Comparison of ENCODE assay signal across 8 mouse cellular contexts in genomic region chr8:53680846-53681245, GRCm38 (mm10). TPM values are rescaled to one million over a fixed set of nuclear protein-coding genes. Genes with fewer than 3 reads are reported as not detected.
DNase-seq lines count a peak whose midpoint lies in the region; ATAC-seq lines count a peak whose summit lies in the region.

No protein-coding gene starts in this region.

- 28% methylated on average over 12 of the region's 12 CpGs for WGBS in heart, embryonic 11.5 days (ENCODE audit: insufficient replicate concordance)
- 13% methylated on average over 12 of the region's 12 CpGs for WGBS in forebrain, embryonic 15.5 days
- 18% methylated on average over 12 of the region's 12 CpGs for WGBS in hindbrain, embryonic 15.5 days
- 28% methylated on average over 12 of the region's 12 CpGs for WGBS in limb, embryonic 12.5 days
- 20% methylated on average over 12 of the region's 12 CpGs for WGBS in neural tube, embryonic 14.5 days

- H3K9me3 ChIP-seq in heart, embryonic 11.5 days (replicated peaks; ENCODE audit: control insufficient read depth, low read length) = no peaks in the 10 kb centered on the region
- H3K9me3 ChIP-seq in forebrain, embryonic 15.5 days = no peaks in the 10 kb centered on the region
- no peaks in the 10 kb centered on the region for H3K9me3 ChIP-seq in hindbrain, embryonic 15.5 days
- 0 out of 2 replicates have a peak, but pooled peaks cover 3% of the 10 kb centered on the region for H3K9me3 ChIP-seq in limb, embryonic 12.5 days
- no peaks in the 10 kb centered on the region for H3K9me3 ChIP-seq in neural tube, embryonic 14.5 days (ENCODE audit: control insufficient read depth, low read length)

- H3K27me3 ChIP-seq in heart, embryonic 11.5 days (ENCODE audit: control insufficient read depth, insufficient read depth, low read length) = no peaks in the 10 kb centered on the region
- no peaks in the 10 kb centered on the region for H3K27me3 ChIP-seq in forebrain, embryonic 15.5 days
- no peaks in the 10 kb centered on the region for H3K27me3 ChIP-seq in hindbrain, embryonic 15.5 days
- no peaks in the 10 kb centered on the region for H3K27me3 ChIP-seq in limb, embryonic 12.5 days
- H3K27me3 ChIP-seq in neural tube, embryonic 14.5 days (ENCODE audit: control insufficient read depth, insufficient read depth, low read length) = no peaks in the 10 kb centered on the region

- H3K9ac ChIP-seq in heart, embryonic 11.5 days (ENCODE audit: low read depth, low read length) = no peak overlapping the region
- no peak overlapping the region for H3K9ac ChIP-seq in forebrain, embryonic 15.5 days (replicated peaks)
- H3K9ac ChIP-seq in hindbrain, embryonic 15.5 days = no peak overlapping the region
- no peak overlapping the region for H3K9ac ChIP-seq in limb, embryonic 12.5 days (replicated peaks)
- no peak overlapping the region for H3K9ac ChIP-seq in neural tube, embryonic 14.5 days (replicated peaks; ENCODE audit: low read depth, low read length)

- no peak overlapping the region for H3K4me2 ChIP-seq in heart, embryonic 11.5 days
- no peak overlapping the region for H3K4me2 ChIP-seq in forebrain, embryonic 15.5 days (replicated peaks)
- H3K4me2 ChIP-seq in hindbrain, embryonic 15.5 days = peak overlapping the region; percentile 16; the same call in 1 of the 2 replicates
- no peak overlapping the region for H3K4me2 ChIP-seq in limb, embryonic 12.5 days
- no peak overlapping the region for H3K4me2 ChIP-seq in neural tube, embryonic 14.5 days (ENCODE audit: low read depth, low read length)

- H3K4me1 ChIP-seq in heart, embryonic 11.5 days (ENCODE audit: control insufficient read depth, insufficient read depth, low read length) = no peaks in the 10 kb centered on the region
- no peaks in the 10 kb centered on the region for H3K4me1 ChIP-seq in forebrain, embryonic 15.5 days
- H3K4me1 ChIP-seq in hindbrain, embryonic 15.5 days (replicated peaks) = no peaks in the 10 kb centered on the region
- H3K4me1 ChIP-seq in limb, embryonic 12.5 days (replicated peaks) = no peaks in the 10 kb centered on the region
- no peaks in the 10 kb centered on the region for H3K4me1 ChIP-seq in neural tube, embryonic 14.5 days (ENCODE audit: control insufficient read depth, insufficient read depth, low read length)

- no peak overlapping the region for H3K27ac ChIP-seq in heart, embryonic 11.5 days (ENCODE audit: low read depth, low read length)
- no peak overlapping the region for H3K27ac ChIP-seq in forebrain, embryonic 15.5 days (replicated peaks)
- no peak overlapping the region for H3K27ac ChIP-seq in hindbrain, embryonic 15.5 days (replicated peaks)
- H3K27ac ChIP-seq in limb, embryonic 12.5 days = no peak overlapping the region
- no peak overlapping the region for H3K27ac ChIP-seq in neural tube, embryonic 14.5 days (ENCODE audit: low read depth, low read length)

- H3K36me3 ChIP-seq in heart, embryonic 11.5 days (ENCODE audit: control insufficient read depth, insufficient read depth, low read length) = no peaks in the 10 kb centered on the region
- H3K36me3 ChIP-seq in forebrain, embryonic 15.5 days = no peaks in the 10 kb centered on the region
- no peaks in the 10 kb centered on the region for H3K36me3 ChIP-seq in hindbrain, embryonic 15.5 days
- no peaks in the 10 kb centered on the region for H3K36me3 ChIP-seq in limb, embryonic 12.5 days
- no peaks in the 10 kb centered on the region for H3K36me3 ChIP-seq in neural tube, embryonic 14.5 days (ENCODE audit: control insufficient read depth, insufficient read depth, low read length)

- ATAC-seq in heart, embryonic 11.5 days (replicated peaks; ENCODE audit: insufficient number of reproducible peaks, low FRiP score, low TSS enrichment) = no peak
- ATAC-seq in cerebellum, adult (ENCODE audit: insufficient number of reproducible peaks, low FRiP score, low TSS enrichment) = peak; percentile 95
- peak; percentile 98 for ATAC-seq in forebrain, embryonic 15.5 days (replicated peaks)
- peak; percentile 91 for ATAC-seq in hindbrain, embryonic 15.5 days (ENCODE audit: low FRiP score, low read depth)
- peak; percentile 42; the same call in 1 of the 2 replicates for ATAC-seq in limb, embryonic 12.5 days (ENCODE audit: insufficient number of reproducible peaks, insufficient read depth, low FRiP score, low TSS enrichment, low read depth)
- ATAC-seq in neural tube, embryonic 14.5 days (ENCODE audit: low read depth) = peak; percentile 93

- peak; percentile 3 for DNase-seq in heart, adult 8-10 months (ENCODE audit: low spot score)
- DNase-seq in thymus, postnatal 14 days = no peak

- H3K4me3 ChIP-seq in heart, embryonic 11.5 days (ENCODE audit: low read depth, low read length) = no peak overlapping the region
- H3K4me3 ChIP-seq in forebrain, embryonic 15.5 days = no peak overlapping the region
- H3K4me3 ChIP-seq in hindbrain, embryonic 15.5 days = no peak overlapping the region
- no peak overlapping the region for H3K4me3 ChIP-seq in limb, embryonic 12.5 days (replicated peaks)
- H3K4me3 ChIP-seq in neural tube, embryonic 14.5 days (ENCODE audit: low read depth, low read length) = no peak overlapping the region

RNA-seq across cellular contexts. Expression of gene Neil3, which starts 42.0 kb away (rescaled TPM):
- total RNA-seq in heart, adult 8-10 months (2022) = under 1 TPM in 1 of 4 experiments, not detected in 3; 0.49 TPM
- polyA plus RNA-seq in heart, embryonic 11.5 days (2014; fragmentation: Nextera tagmentation; extraction: Ambion mirVana) = 17.4 and 19.4 TPM in 2 replicates
- polyA plus RNA-seq in forebrain, embryonic 15.5 days (2015; fragmentation: Nextera tagmentation; extraction: Ambion mirVana) = 16.0 and 17.0 TPM in 2 replicates
- 6.3 and 8.1 TPM in 2 replicates for polyA plus RNA-seq in hindbrain, embryonic 15.5 days (2015; fragmentation: Nextera tagmentation; extraction: Ambion mirVana)
- 26.5 and 27.5 TPM in 2 replicates for polyA plus RNA-seq in limb, embryonic 12.5 days (2016; fragmentation: Nextera tagmentation; extraction: Ambion mirVana)
- polyA plus RNA-seq in neural tube, embryonic 14.5 days (2014; fragmentation: Nextera tagmentation; extraction: Ambion mirVana) = 2.7 and 3.6 TPM in 2 replicates
